Mouse (Mus musculus) layer of hippocampus, postnatal 36 days (tissue): ENCODE data around the gene Cacna1f. TPM values are rescaled to one million over a fixed set of nuclear protein-coding genes. Genes with fewer than 3 reads are reported as not detected.

Experiments
- DNase-seq, 2 experiments: peaks; one replicate each; pipeline ENCODE4 v3.0.0; 2022
- total RNA-seq, 2 experiments: library from RNA; stranded (reverse); gene quantifications; 2 replicates each; pipeline ENCODE4 v1.2.3; 2021

Gene Cacna1f
- total RNA-seq, 2 experiments from 2014 or later: not detected

- DNase-seq: no peak
These were observed 68.1 kb downstream of the Cacna1f start for GRCm38 (mm10) chrX:7675001-7675380.

DNA sequence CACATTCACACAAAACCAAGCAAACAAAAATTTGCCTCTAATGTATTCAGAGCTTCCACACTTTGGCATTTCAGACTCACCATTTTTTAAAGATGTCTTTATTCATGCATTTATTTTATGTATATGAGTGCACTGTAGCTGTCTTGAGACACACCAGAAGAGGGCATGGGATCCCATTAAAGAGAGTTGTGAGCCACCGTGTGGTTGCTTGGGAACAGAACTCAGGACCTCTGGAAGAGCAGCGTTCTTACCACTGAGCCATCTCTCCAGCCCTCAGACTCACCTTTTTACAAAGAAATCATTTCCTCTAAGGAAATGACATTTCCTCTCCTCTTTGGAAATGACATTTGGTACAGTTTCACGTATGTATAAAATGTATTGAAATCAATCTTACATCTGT lies 72.1 kb downstream of the Cacna1f start:
- DNase-seq: no peak

- peak; percentile 80 to 82 for DNase-seq
These were observed 72.6 kb downstream of the Cacna1f start for GRCm38 (mm10) chrX:7679405-7680056.

GRCm38 (mm10) chrX:7680057-7680412 lies 73.2 kb downstream of the Cacna1f start:
- no peak for DNase-seq

GRCm38 (mm10) chrX:7680864-7681263 lies 74.0 kb downstream of the Cacna1f start, which contains the start of gene Magix:
Gene Magix, minus strand, starts transcription at chrX:7681251.
- no peak for DNase-seq

Other genes with a start within 250 kb of the Cacna1f start
- 10 to 100 TPM; 14.4 to 15.1 TPM for gene Usp27x, start 231.3 kb upstream of the Cacna1f start, total RNA-seq
- under 1 TPM in 1 of 2 experiments, not detected in 1; 0.23 TPM for gene Foxp3, start 33.4 kb upstream of the Cacna1f start, total RNA-seq
- 10 to 100 TPM; 15.3 to 18.4 TPM for gene Ppp1r3f, start 32.8 kb upstream of the Cacna1f start, total RNA-seq
- 10 to 100 TPM; 23.7 to 26.3 TPM for gene Ccdc22, start 1.6 kb upstream of the Cacna1f start, total RNA-seq
- 1,000 to 10,000 TPM; 1,719 to 2,032 TPM for gene Syp, start 31.4 kb downstream of the Cacna1f start, total RNA-seq
- gene Prickle3, start 50.2 kb downstream of the Cacna1f start, total RNA-seq: under 1 TPM; 0.62 to 0.99 TPM
- gene Plp2, start 64.3 kb downstream of the Cacna1f start, total RNA-seq: 1 to 10 TPM; 5.1 to 5.7 TPM
- gene Magix, start 74.2 kb downstream of the Cacna1f start, total RNA-seq: under 1 TPM; 0.15 to 0.30 TPM
- 10 to 100 TPM; 35.0 to 36.2 TPM for gene Gpkow, start 90.0 kb downstream of the Cacna1f start, total RNA-seq
- gene Wdr45, start 107.2 kb downstream of the Cacna1f start, total RNA-seq: 10 to 100 TPM; 56.6 to 65.1 TPM
- gene Gm45208, start 115.2 kb downstream of the Cacna1f start, total RNA-seq: under 1 TPM in 1 of 2 experiments, not detected in 1; 0.61 TPM
- gene Praf2, start 121.4 kb downstream of the Cacna1f start, total RNA-seq: 100 to 1,000 TPM; 101 to 104 TPM
- 10 to 100 TPM; 14.3 to 16.0 TPM for gene Ccdc120, start 143.8 kb downstream of the Cacna1f start, total RNA-seq
- gene Tfe3, start 155.5 kb downstream of the Cacna1f start, total RNA-seq: 10 to 100 TPM; 26.7 to 27.4 TPM
- 100 to 1,000 TPM in 1 of 2 experiments, 10 to 100 TPM in 1; 92.2 to 106 TPM for gene Gripap1, start 182.7 kb downstream of the Cacna1f start, total RNA-seq
- 10 to 100 TPM in 1 of 2 experiments, 1 to 10 TPM in 1; 7.3 to 10.3 TPM for gene Kcnd1, start 215.2 kb downstream of the Cacna1f start, total RNA-seq
- gene Otud5, start 234.3 kb downstream of the Cacna1f start, total RNA-seq: 10 to 100 TPM; 79.8 to 82.6 TPM